Mouse (Mus musculus): Measurements from ENCODE around the gene Fam120c.

GRCm38 (mm10) chrX:151343761-151344500 lies at the start of gene Fam120c:
- no peak for TF ChIP-seq CTCF (IDR thresholded peaks at IDR 0.05; ENCODE audit: control insufficient read depth, insufficient read depth, insufficient read length)
- no peak for TF ChIP-seq USF1 (IDR thresholded peaks at IDR 0.05; ENCODE audit: low read depth)
- no peak for TF ChIP-seq MAX (IDR thresholded peaks at IDR 0.05)
- no peak for TF ChIP-seq MYOG (IDR thresholded peaks at IDR 0.05; ENCODE audit: control insufficient read depth, extremely low read depth, insufficient read length)
- TF ChIP-seq MYOD1 (IDR thresholded peaks at IDR 0.05; ENCODE audit: control insufficient read depth, insufficient read length, low read depth): no peak

Measured in C2C12 (cell line).